Mouse (Mus musculus): ENCODE measurements at regions not wholly inside any gene's neighbourhood (a gene's known extent, or its start where the extent isn't known, plus 50 kb on each side); places are given as distances from the start of the nearest gene placed in this dataset.

DNA sequence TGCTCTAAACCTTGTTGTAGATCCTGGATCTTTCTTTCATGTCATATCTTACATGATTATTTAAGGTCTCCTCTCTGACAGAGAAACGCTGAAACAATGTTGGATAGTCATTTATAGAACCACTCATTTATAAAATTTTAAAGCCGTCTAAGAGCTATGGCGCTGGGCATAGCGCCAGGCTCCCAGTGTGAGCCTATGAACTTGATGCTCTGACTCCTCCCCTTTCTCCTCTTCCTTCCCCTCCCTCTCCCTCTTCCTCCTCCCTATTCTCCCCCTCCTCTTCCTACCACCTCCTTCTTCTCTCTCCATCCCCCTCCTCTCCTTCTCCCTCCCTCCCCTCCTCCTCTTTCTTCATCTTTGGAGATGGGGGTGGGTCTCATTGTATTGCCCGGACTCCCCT is 52.9 kb upstream of the Rnft1 start:
- Histone ChIP-seq H3K4me1 (replicated peaks; ENCODE audit: control insufficient read depth, insufficient read depth, low read length) (peaks cover 9% of the 10 kb centered on the region; the same call in 1 of the 2 replicates), H3K9me3 (ENCODE audit: control insufficient read depth, low read length) (no peaks in the 10 kb centered on the region), H3K9ac (replicated peaks; ENCODE audit: low read depth, low read length) (no peak overlapping the region), H3K27me3 (replicated peaks; ENCODE audit: control insufficient read depth, insufficient read depth, low read length) (no peaks in the 10 kb centered on the region), H3K4me2 (ENCODE audit: low read length) (no peak overlapping the region), H3K36me3 (ENCODE audit: control insufficient read depth, insufficient read depth) (no peaks in the 10 kb centered on the region), H3K27ac (ENCODE audit: low read length) (no peak overlapping the region), H3K4me3 (replicated peaks; ENCODE audit: low read length) (no peak overlapping the region)
- ATAC-seq = no peak
- 72% methylated on average over 5 of the region's 5 CpGs for WGBS

DNA sequence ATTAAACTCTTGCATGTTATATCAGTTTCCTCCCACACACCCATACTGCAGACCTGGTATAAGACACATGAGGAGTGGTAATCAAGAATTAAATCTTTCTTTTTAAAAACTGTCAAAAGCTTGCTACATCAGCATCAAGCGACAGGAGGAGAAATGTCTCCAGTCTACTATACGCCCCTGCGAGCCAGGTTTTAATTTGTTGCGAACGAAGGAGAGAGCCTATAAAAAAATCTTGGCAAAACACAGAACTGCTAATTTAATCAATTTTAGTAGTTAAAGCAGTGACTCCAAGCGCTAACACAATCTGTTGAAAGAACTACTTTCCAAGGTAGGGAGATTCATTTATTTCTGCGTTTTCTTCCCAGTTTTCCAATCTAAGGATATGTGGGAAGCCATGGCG is 50.4 kb upstream of the Rnft1 start:
- Histone ChIP-seq H3K9me3 (ENCODE audit: control insufficient read depth, low read length) (no peaks in the 10 kb centered on the region), H3K27ac (ENCODE audit: low read length) (peak overlapping the region; percentile 70; the same call in 1 of the 2 replicates), H3K9ac (replicated peaks; ENCODE audit: low read depth, low read length) (no peak overlapping the region), H3K27me3 (replicated peaks; ENCODE audit: control insufficient read depth, insufficient read depth, low read length) (no peaks in the 10 kb centered on the region), H3K4me1 (replicated peaks; ENCODE audit: control insufficient read depth, insufficient read depth, low read length) (peaks cover 18% of the 10 kb centered on the region), H3K4me3 (replicated peaks; ENCODE audit: low read length) (no peak overlapping the region), H3K4me2 (ENCODE audit: low read length) (no peak overlapping the region), H3K36me3 (ENCODE audit: control insufficient read depth, insufficient read depth) (no peaks in the 10 kb centered on the region)
- ATAC-seq = peak; percentile 83
- WGBS = 57% methylated on average over 8 of the region's 8 CpGs

Measured in forebrain, embryonic 16.5 days (tissue).